Mouse (Mus musculus): ENCODE results near the gene Rptor.

GRCm38 (mm10) chr11:119901174-119901573 lies 298.5 kb downstream of the Rptor start:
- TF ChIP-seq POLR2A (IDR thresholded peaks at IDR 0.05; ENCODE audit: insufficient read depth, low read depth, low read length) (no peak), CTCF (IDR thresholded peaks at IDR 0.05) (no peak), EP300 (IDR thresholded peaks at IDR 0.05; ENCODE audit: insufficient read depth, low read depth, low read length) (no peak)

Data from heart, adult 2 months (tissue).